Mouse (Mus musculus) midbrain, embryonic 11.5 days (tissue): Measurements from ENCODE around the gene Gm9376. TPM values are rescaled to one million over a fixed set of nuclear protein-coding genes. Genes with fewer than 3 reads are reported as not detected.

Source experiments
- ATAC-seq: fragments of 200-750 bp; cut with Nextera tagmentation; 2 replicates; pipeline ENCODE4 v1.8.0; 2017; ENCODE audit warnings: moderate TSS enrichment, moderate library complexity; ENCODE audit not compliant: low FRiP score
- DNase-seq: peaks from one replicate; pipeline ENCODE4 v3.0.0; 2015; ENCODE audit warnings: low spot score; ENCODE audit errors: missing footprints
- H3K27ac ChIP-seq: fragments of 300-500 bp; sonication (generic); 2 replicates; pipeline ENCODE4 v1.5.1; 2014; ENCODE audit warnings: low read depth, low read length
- H3K27me3 ChIP-seq: fragments of 300-500 bp; sonication (generic); 2 replicates; pipeline ENCODE4 v1.6.1; 2014; ENCODE audit warnings: mild to moderate bottlenecking, low read length, moderate library complexity, mixed read lengths; ENCODE audit not compliant: control insufficient read depth, insufficient read depth
- H3K36me3 ChIP-seq: fragments of 300-500 bp; sonication (generic); 2 replicates; pipeline ENCODE4 v1.6.1; 2014; ENCODE audit warnings: mild to moderate bottlenecking, low read length, moderate library complexity, mixed read lengths; ENCODE audit not compliant: control insufficient read depth, insufficient read depth
- H3K4me1 ChIP-seq: fragments of 300-500 bp; sonication (generic); 2 replicates; pipeline ENCODE4 v1.6.1; 2014; ENCODE audit warnings: low read length; ENCODE audit not compliant: control insufficient read depth, insufficient read depth
- H3K4me2 ChIP-seq: fragments of 300-500 bp; sonication (generic); 2 replicates; pipeline ENCODE4 v1.6.1; 2014; ENCODE audit warnings: mild to moderate bottlenecking, moderate library complexity
- H3K4me3 ChIP-seq: fragments of 300-500 bp; sonication (generic); 2 replicates; pipeline ENCODE4 v1.5.1; 2014; ENCODE audit warnings: low read depth, low read length
- H3K9ac ChIP-seq: fragments of 300-500 bp; sonication (generic); 2 replicates; pipeline ENCODE4 v1.6.1; 2014; ENCODE audit warnings: low read length
- H3K9me3 ChIP-seq: fragments of 300-500 bp; sonication (generic); 2 replicates; pipeline ENCODE4 v1.6.1; 2016; ENCODE audit warnings: low read length; ENCODE audit not compliant: control insufficient read depth
- WGBS: fragments of 180-500 bp; shearing (Covaris S2); extraction: QIAGEN DNeasy Blood & Tissue Kit; methylation state at CpG from one replicate; pipeline ENCODE4 v1.1.7; 2014; 5-methylcytosine and 5-hydroxymethylcytosine counted together
- polyA plus RNA-seq: library from polyadenylated mRNA; unstranded; fragments of >200 nt; fragmentation: Nextera tagmentation; extraction: Ambion mirVana; gene quantifications from 2 replicates; pipeline ENCODE4 v1.2.1, GENCODE M21; 2014

Gm9376 gene
- polyA plus RNA-seq, 1 experiment from 2014 or later, result not detected

GRCm38 (mm10) chr14:118272594-118273555 lies 6.1 kb downstream of the Gm9376 start:
- H3K36me3 ChIP-seq, result no peaks in the 10 kb centered on the region
- H3K27ac ChIP-seq, result no peak overlapping the region
- no peak overlapping the region for H3K4me2 ChIP-seq
- 87% methylated on average over 6 of the region's 6 CpGs for WGBS
- H3K4me1 ChIP-seq, result no peaks in the 10 kb centered on the region
- DNase-seq (peak; percentile 17), ATAC-seq (no peak)
- no peak overlapping the region for H3K4me3 ChIP-seq
- no peaks in the 10 kb centered on the region for H3K9me3 ChIP-seq
- H3K27me3 ChIP-seq, result no peaks in the 10 kb centered on the region
- no peak overlapping the region for H3K9ac ChIP-seq

GRCm38 (mm10) chr14:118277704-118278498 lies 11.1 kb downstream of the Gm9376 start:
- no peak overlapping the region for H3K9ac ChIP-seq

DNA sequence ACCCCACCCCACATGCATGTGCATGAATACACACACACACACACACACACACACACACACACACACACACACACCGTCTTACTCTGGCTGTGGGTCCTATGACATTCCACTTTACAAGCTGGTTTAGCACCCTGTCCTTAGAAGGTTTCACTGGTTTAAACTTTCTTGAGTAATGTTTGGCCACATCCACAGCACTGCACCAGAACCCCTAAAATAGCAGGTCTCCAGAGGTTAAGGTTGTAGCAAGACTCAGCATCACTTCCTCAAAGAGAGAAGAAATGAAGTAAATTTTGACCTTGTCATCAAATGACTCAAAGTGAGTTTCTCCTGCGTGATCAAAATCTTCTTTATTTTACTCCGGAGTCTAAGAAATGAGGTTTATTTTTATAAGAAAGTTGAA lies 15.5 kb downstream of the Gm9376 start:
- Histone ChIP-seq H3K36me3 (no peaks in the 10 kb centered on the region), H3K27ac (no peak overlapping the region), H3K4me3 (no peak overlapping the region), H3K4me2 (no peak overlapping the region), H3K27me3 (no peaks in the 10 kb centered on the region), H3K9ac (no peak overlapping the region), H3K4me1 (no peaks in the 10 kb centered on the region), H3K9me3 (no peaks in the 10 kb centered on the region; the same call in 1 of the 2 replicates)
- DNase-seq (peak; percentile 31), ATAC-seq (no peak)
- WGBS, result 87% methylated on average over 3 of the region's 3 CpGs

More at GRCm38 (mm10) chr14:118277704-118278498, 11.1 kb downstream of the Gm9376 start:
- DNase-seq (no peak), ATAC-seq (no peak)
- Histone ChIP-seq H3K9me3 (no peaks in the 10 kb centered on the region; the same call in 1 of the 2 replicates), H3K27me3 (no peaks in the 10 kb centered on the region), H3K27ac (no peak overlapping the region), H3K4me3 (no peak overlapping the region), H3K4me1 (no peaks in the 10 kb centered on the region), H3K36me3 (no peaks in the 10 kb centered on the region), H3K4me2 (no peak overlapping the region)
- 86% methylated on average over 7 of the region's 7 CpGs for WGBS

- H3K4me1 ChIP-seq, result no peaks in the 10 kb centered on the region
- WGBS, result 86% methylated on average over 14 of the region's 14 CpGs
- no peaks in the 10 kb centered on the region for H3K27me3 ChIP-seq
- no peaks in the 10 kb centered on the region for H3K36me3 ChIP-seq
- no peak overlapping the region for H3K9ac ChIP-seq
- no peak overlapping the region for H3K4me2 ChIP-seq
- DNase-seq (no peak), ATAC-seq (no peak)
- no peak overlapping the region for H3K4me3 ChIP-seq
- H3K9me3 ChIP-seq, result no peaks in the 10 kb centered on the region; the same call in 1 of the 2 replicates
- no peak overlapping the region for H3K27ac ChIP-seq
These were observed 16.2 kb downstream of the Gm9376 start for GRCm38 (mm10) chr14:118282917-118283316.

- WGBS, result 91% methylated on average over 2 of the region's 2 CpGs
- H3K27me3 ChIP-seq, result no peaks in the 10 kb centered on the region
- no peak overlapping the region for H3K27ac ChIP-seq
- no peak overlapping the region for H3K9ac ChIP-seq
- ATAC-seq, result no peak
- H3K9me3 ChIP-seq, result no peaks in the 10 kb centered on the region
- H3K36me3 ChIP-seq, result no peaks in the 10 kb centered on the region
- DNase-seq, result no peak
- no peaks in the 10 kb centered on the region for H3K4me1 ChIP-seq
- H3K4me2 ChIP-seq, result no peak overlapping the region
- no peak overlapping the region for H3K4me3 ChIP-seq
These were observed 19.3 kb downstream of the Gm9376 start for GRCm38 (mm10) chr14:118286096-118286495.

GRCm38 (mm10) chr14:118289133-118289532 lies 22.4 kb downstream of the Gm9376 start:
- 90% methylated on average over 8 of the region's 8 CpGs for WGBS
- ATAC-seq, result no peak

DNA sequence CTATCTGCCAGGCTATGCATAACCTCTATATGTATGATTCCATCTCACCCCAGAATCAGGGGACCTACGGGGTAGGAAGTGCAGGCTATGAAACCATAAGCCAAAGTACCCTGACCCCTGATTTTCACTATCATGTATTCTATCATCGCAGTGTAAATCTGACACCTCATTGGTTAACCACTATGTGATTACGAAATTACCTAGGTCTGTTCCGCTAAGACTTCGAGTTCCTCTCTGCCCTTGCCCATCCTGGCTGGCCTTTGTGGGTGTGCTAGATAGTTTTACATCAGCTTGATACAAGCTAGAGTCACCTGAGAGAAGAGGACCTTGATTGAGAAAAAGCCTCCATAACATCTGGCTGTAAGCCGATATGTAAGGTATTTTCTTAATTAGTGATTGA lies 23.2 kb downstream of the Gm9376 start:
- H3K4me3 ChIP-seq, result no peak overlapping the region
- H3K27ac ChIP-seq, result no peak overlapping the region
- ATAC-seq (no peak), DNase-seq (no peak)
- no peaks in the 10 kb centered on the region for H3K27me3 ChIP-seq
- 95% methylated on average over 6 of the region's 6 CpGs for WGBS
- no peak overlapping the region for H3K4me2 ChIP-seq
- no peak overlapping the region for H3K9ac ChIP-seq
- H3K36me3 ChIP-seq, result no peaks in the 10 kb centered on the region
- H3K9me3 ChIP-seq, result no peaks in the 10 kb centered on the region
- H3K4me1 ChIP-seq, result no peaks in the 10 kb centered on the region

More at GRCm38 (mm10) chr14:118289133-118289532, 22.4 kb downstream of the Gm9376 start:
- no peaks in the 10 kb centered on the region for H3K4me1 ChIP-seq
- H3K9ac ChIP-seq, result no peak overlapping the region
- no peaks in the 10 kb centered on the region for H3K36me3 ChIP-seq
- no peak overlapping the region for H3K27ac ChIP-seq
- H3K27me3 ChIP-seq, result no peaks in the 10 kb centered on the region
- H3K4me3 ChIP-seq, result no peak overlapping the region
- DNase-seq, result no peak
- no peaks in the 10 kb centered on the region for H3K9me3 ChIP-seq
- no peak overlapping the region for H3K4me2 ChIP-seq

GRCm38 (mm10) chr14:118302606-118303005 lies 35.8 kb downstream of the Gm9376 start:
- Histone ChIP-seq H3K4me2 (no peak overlapping the region), H3K36me3 (no peaks in the 10 kb centered on the region), H3K4me1 (no peaks in the 10 kb centered on the region), H3K4me3 (no peak overlapping the region), H3K27me3 (no peaks in the 10 kb centered on the region), H3K27ac (no peak overlapping the region), H3K9me3 (no peaks in the 10 kb centered on the region), H3K9ac (no peak overlapping the region)
- ATAC-seq (no peak), DNase-seq (no peak)
- WGBS, result 85% methylated on average over 14 of the region's 14 CpGs

DNA sequence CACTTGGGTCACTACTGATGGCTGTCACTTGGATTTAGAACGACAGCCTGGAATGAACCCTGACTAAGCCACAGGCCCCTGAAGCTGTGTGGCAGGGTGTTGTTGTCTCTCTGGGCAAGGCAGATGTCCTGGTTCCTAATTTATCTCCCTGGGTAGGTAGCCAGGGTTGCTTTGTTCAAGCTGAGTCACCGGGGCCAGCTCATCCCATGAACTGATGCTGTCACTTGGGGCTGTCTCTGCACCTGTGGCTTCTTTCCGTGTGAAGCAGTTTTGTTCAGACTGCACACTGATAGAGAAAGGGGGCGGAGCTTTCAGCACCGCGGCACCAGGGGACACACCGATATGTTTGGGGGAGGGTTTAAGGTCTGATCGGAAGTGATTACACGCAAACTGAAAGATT lies 37.8 kb downstream of the Gm9376 start:
- ATAC-seq (no peak), DNase-seq (no peak)
- Histone ChIP-seq H3K27ac (no peak overlapping the region), H3K36me3 (no peaks in the 10 kb centered on the region), H3K4me3 (no peak overlapping the region), H3K4me2 (no peak overlapping the region), H3K9me3 (no peaks in the 10 kb centered on the region), H3K27me3 (no peaks in the 10 kb centered on the region), H3K4me1 (no peaks in the 10 kb centered on the region), H3K9ac (no peak overlapping the region)
- WGBS, result 79% methylated on average over 9 of the region's 9 CpGs
